Mouse (Mus musculus): ENCODE data around the gene Jmjd1c.

Jmjd1c gene

GRCm38 (mm10) chr10:67072600-67072999 is 23.3 kb upstream of the Jmjd1c start:
- no peak for DNase-seq

- DNase-seq, result no peak
Observed at GRCm38 (mm10) chr10:67073577-67073976, 22.3 kb upstream of the Jmjd1c start.

GRCm38 (mm10) chr10:67075931-67076878 is 19.7 kb upstream of the Jmjd1c start:
- peak; percentile 54 for DNase-seq

- DNase-seq, result no peak
Observed at GRCm38 (mm10) chr10:67079030-67079429, 16.9 kb upstream of the Jmjd1c start.

- no peak for DNase-seq
Observed at GRCm38 (mm10) chr10:67081206-67082007, 14.5 kb upstream of the Jmjd1c start.

- DNase-seq, result no peak
Observed at GRCm38 (mm10) chr10:67082531-67082930, 13.4 kb upstream of the Jmjd1c start.

GRCm38 (mm10) chr10:67083446-67084166 is 12.3 kb upstream of the Jmjd1c start:
- no peak for DNase-seq

GRCm38 (mm10) chr10:67085124-67085523 is 10.8 kb upstream of the Jmjd1c start:
- no peak for DNase-seq

GRCm38 (mm10) chr10:67085916-67086315 is 10.0 kb upstream of the Jmjd1c start:
- no peak for DNase-seq

GRCm38 (mm10) chr10:67087447-67088226 is 8.3 kb upstream of the Jmjd1c start:
- peak; percentile 50 for DNase-seq

GRCm38 (mm10) chr10:67090611-67091010 is 5.3 kb upstream of the Jmjd1c start:
- DNase-seq, result no peak

- DNase-seq, result no peak
Observed at GRCm38 (mm10) chr10:67094922-67095321, 1.0 kb upstream of the Jmjd1c start.

GRCm38 (mm10) chr10:67096621-67097436 is 904 bp downstream of the Jmjd1c start, which contains the start of gene Reep3:
Gene Reep3 (minus strand): TSS chr10:67096945.
- peak; percentile 74 for DNase-seq

GRCm38 (mm10) chr10:67097437-67098150 is 1.7 kb downstream of the Jmjd1c start:
- DNase-seq, result peak; percentile 74

GRCm38 (mm10) chr10:67098408-67099050 is 2.6 kb downstream of the Jmjd1c start:
- peak; percentile 76 for DNase-seq

- DNase-seq, result no peak
Observed at GRCm38 (mm10) chr10:67099183-67099929, 3.4 kb downstream of the Jmjd1c start.

- DNase-seq, result peak; percentile 74
Observed at GRCm38 (mm10) chr10:67100011-67100661, 4.2 kb downstream of the Jmjd1c start.

- DNase-seq, result no peak
Observed at GRCm38 (mm10) chr10:67100831-67101251, 4.9 kb downstream of the Jmjd1c start.

GRCm38 (mm10) chr10:67104543-67104942 is 8.6 kb downstream of the Jmjd1c start:
- no peak for DNase-seq
